Mouse (Mus musculus) cortical plate, adult 2 months (tissue): Measurements from ENCODE around the gene Tmem52b. TPM values are rescaled to one million over a fixed set of nuclear protein-coding genes. Genes with fewer than 3 reads are reported as not detected.

Experiments
- H3K27ac ChIP-seq: fragments of 200-500 bp; 2 replicates; pipeline ENCODE4 v1.5.1; 2012; ENCODE audit warnings: low read length, control low read depth, inconsistent platforms; ENCODE audit not compliant: insufficient read depth
- H3K4me1 ChIP-seq: fragments of 200-500 bp; 2 replicates; pipeline ENCODE4 v1.6.1; 2011; ENCODE audit warnings: low read length; ENCODE audit not compliant: control insufficient read depth, insufficient read depth
- H3K4me3 ChIP-seq: fragments of 200-500 bp; 2 replicates; pipeline ENCODE4 v1.5.1; 2011; ENCODE audit warnings: mild to moderate bottlenecking, low read length, control low read depth; ENCODE audit not compliant: insufficient read depth
- CTCF ChIP-seq: fragments of 200-500 bp; IDR thresholded peaks from 2 replicates; pipeline ENCODE4 v1.5.1; 2011; ENCODE audit warnings: mild to moderate bottlenecking, control low read depth, low read length; ENCODE audit not compliant: insufficient read depth; ENCODE audit errors: extremely low read depth
- POLR2A ChIP-seq: fragments of 200-500 bp; IDR thresholded peaks from 2 replicates; pipeline ENCODE4 v1.6.1; 2011; ENCODE audit warnings: mild to moderate bottlenecking, low read length, control low read depth; ENCODE audit not compliant: insufficient read depth; ENCODE audit errors: extremely low read depth
- polyA plus RNA-seq: library from polyadenylated mRNA; depleted of rRNA; stranded (reverse); fragments of >200 nt; gene quantifications from 2 replicates; pipeline ENCODE4 v1.2.3, GENCODE M21; 2012

Tmem52b gene
- polyA plus RNA-seq, 1 experiment, result not detected

DNA sequence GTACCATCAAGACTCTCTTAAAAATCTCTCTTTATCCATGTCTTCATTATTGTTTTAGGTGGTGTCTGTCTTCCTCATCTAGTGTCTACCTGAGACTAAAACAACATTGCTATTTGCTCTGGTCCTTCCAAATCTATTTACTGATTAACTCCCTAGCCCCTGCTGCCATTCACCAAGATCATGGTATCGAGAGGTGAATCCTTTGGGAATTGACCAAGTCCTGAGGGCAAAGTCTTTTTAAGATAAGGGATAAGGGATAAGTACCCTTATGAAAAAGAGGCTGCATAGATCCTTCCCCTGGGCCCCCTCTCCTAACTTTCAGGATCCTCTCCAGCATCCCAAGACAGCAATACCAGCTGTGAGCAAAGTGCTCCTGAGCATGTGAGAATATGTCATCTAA, 17.2 kb downstream of the Tmem52b start:
- H3K27ac ChIP-seq, result no peak overlapping the region
- H3K4me3 ChIP-seq, result no peak overlapping the region
- H3K4me1 ChIP-seq, result peaks cover 3% of the 10 kb centered on the region; the same call in 1 of the 2 replicates
- TF ChIP-seq CTCF, result no peak
- no peak for TF ChIP-seq POLR2A

DNA sequence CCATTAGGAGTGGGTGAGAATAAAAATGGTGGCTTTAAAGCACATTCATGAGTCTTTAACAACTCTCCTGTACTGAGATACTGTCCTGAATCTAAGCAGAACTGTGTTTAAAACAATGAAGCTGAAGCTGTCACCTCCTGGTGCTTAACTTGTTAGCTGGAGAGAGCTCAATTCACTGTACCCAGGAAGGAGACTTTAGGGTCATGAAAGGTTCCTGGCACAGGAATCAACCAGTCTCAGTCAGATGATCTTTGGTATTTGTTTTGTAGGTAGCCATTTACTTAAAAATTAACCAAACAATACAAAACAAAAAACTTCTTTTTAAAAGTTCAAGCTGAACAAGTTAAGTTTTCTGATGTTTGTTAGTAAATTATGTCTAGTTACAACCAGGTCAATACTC, 17.9 kb downstream of the Tmem52b start:
- TF ChIP-seq POLR2A (no peak), CTCF (no peak)
- no peak overlapping the region for H3K4me3 ChIP-seq
- H3K4me1 ChIP-seq, result peaks cover 6% of the 10 kb centered on the region; the same call in 1 of the 2 replicates
- no peak overlapping the region for H3K27ac ChIP-seq

DNA sequence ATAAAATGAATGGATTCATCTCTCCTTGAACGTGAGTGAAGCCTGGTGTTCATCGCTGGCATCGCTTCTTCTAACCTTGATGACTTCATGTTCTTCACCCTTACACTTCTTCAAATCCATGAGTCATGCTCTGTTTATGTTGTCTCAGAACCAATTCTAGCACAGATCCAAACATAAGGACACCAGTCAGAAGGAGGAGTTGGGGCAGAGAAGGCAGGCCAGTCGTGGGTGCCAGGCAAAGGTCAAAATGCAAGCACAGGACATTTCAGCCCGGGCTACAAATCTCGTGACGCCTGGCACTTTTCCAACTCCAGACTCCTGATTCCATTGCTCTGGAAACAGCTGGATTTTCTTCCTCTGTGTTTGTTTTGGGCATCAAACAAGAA, 20.2 kb downstream of the Tmem52b start:
- Histone ChIP-seq H3K27ac (peak overlapping the region; percentile 88), H3K4me1 (peaks cover 8% of the 10 kb centered on the region; the same call in 1 of the 2 replicates), H3K4me3 (peak overlapping the region; percentile 86)
- TF ChIP-seq POLR2A (no peak), CTCF (no peak)

DNA sequence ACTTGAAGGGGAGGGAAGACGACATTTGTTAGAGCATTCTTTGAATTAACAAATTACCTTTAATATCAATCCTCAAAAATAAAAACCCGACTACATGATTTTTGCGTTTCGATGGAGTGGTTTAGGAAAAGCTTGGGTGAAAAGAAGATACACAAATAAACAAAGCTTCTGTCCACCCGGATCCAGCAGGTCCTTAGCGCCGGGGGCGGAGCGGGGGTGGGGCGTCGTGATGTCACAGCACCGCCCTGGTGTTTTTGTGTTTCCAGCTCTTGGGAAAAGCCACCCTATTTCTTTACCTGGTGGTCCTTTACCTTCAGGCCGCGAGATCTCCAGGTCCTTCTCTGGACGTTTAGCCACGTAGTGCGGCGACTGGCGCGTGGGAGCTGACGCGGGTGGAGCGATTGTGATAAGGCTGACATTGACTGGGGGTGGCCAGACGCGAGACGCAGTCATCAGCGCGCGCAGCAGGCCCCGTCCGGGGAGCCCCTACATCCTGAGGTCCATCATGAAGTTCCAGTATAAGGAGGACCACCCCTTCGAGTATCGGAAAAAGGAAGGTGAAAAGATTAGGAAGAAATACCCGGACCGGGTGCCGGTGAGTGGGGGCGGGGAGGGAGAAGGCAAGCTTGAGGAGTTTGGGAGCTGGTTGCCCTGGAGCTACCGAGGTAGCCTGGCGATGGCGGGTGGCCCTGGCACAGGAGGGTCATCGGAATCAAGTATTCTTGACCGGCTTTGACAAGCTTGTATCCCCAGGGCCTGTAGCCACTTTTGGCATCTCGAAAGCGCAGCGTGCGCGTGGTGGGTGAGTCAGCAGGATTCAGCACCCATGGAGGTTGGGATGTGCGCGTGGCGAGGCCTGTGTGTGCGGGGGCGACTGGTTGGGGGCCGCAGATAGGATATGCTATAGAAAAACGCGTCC, 20.8 kb downstream of the Tmem52b start, which contains the start of gene Gabarapl1:
Gabarapl1 (plus strand) TSS at position 219 of the 919 bp plus-strand sequence.
- Histone ChIP-seq H3K27ac (peak within 1 kb of the TSS; percentile 88), H3K4me3 (peak within 1 kb of the TSS; percentile 86), H3K4me1 (peaks cover 8% of the 10 kb centered on the region; the same call in 1 of the 2 replicates)
- TF ChIP-seq CTCF, result no peak
- TF ChIP-seq POLR2A, result peak; percentile 65

DNA sequence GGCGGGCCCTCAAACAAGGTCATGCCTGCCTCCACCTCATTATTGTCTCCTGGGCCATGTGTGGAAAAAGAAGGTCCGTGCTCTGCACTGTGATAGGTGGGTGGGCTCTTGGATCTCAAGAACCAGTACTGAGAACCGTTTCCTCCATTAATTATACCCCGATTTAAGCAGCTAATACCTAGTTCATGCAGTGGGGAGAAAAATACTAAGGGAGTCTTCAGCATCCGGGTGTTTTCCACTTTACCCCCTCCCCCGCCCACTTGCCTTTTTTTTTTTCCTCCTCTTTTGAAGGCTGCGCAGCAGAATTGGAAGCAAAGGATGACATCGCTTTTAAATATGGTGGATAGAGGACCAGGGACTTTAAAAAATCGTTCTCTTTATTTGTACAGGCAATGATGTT, 21.7 kb downstream of the Tmem52b start:
- TF ChIP-seq POLR2A (peak; percentile 46; the same call in 1 of the 2 replicates), CTCF (no peak)
- peak overlapping the region; percentile 86 for H3K4me3 ChIP-seq
- H3K4me1 ChIP-seq, result peaks cover 8% of the 10 kb centered on the region; the same call in 1 of the 2 replicates
- peak overlapping the region; percentile 88; the same call in 1 of the 2 replicates for H3K27ac ChIP-seq

DNA sequence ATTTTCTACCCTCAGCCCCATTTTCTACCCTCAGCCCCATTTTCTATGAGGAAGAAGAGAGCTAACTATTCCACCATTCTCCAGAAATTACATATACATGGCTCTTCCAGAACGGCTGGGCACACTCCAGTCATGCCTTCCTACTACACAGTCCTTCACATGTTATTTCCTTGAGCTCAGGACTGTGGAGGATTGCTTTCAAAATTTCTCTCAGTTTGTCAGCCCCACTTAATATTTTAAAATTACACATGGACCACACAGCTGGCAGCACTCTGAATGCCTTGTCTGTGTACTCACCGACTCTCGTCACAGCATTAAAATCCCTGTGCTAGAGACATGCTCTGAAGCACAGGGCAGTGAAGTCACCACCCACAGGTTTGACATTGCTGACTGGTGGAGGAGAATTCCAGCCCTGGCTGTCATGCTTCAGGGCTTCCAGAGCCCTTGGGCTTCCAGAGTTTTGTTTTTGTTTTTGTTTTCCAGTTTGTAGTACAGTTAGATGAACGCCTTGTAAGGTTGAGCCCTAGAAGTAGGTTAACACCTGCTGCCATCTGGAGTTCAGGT, 22.4 kb downstream of the Tmem52b start:
- TF ChIP-seq CTCF (no peak), POLR2A (no peak)
- H3K27ac ChIP-seq, result 0 out of 2 replicates have a peak overlapping the region, but pooled peaks have one; percentile 50
- H3K4me3 ChIP-seq, result peak overlapping the region; percentile 86
- H3K4me1 ChIP-seq, result peaks cover 8% of the 10 kb centered on the region; the same call in 1 of the 2 replicates

DNA sequence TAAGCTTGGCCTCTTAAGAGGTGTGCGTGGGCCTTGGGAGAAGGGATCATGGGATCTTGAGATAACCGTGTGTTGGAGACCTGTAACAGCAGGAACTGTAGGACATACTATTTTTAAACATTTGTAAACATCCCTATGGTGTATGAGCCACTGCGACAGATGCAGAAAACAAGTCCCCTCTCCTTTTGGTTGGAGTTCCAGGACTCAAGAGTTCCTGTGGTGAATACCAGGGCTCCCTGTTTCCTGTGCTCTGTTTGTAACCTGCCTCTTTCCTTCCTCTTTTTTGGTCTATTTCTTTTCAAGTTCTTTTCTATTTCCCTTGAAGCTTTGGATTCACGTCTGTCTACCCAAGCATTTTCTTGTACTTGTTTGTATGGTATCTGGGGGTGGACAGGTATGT, 23.4 kb downstream of the Tmem52b start:
- Histone ChIP-seq H3K27ac (no peak overlapping the region), H3K4me3 (peak overlapping the region; percentile 86), H3K4me1 (peaks cover 8% of the 10 kb centered on the region; the same call in 1 of the 2 replicates)
- TF ChIP-seq CTCF, result no peak
- TF ChIP-seq POLR2A, result no peak

DNA sequence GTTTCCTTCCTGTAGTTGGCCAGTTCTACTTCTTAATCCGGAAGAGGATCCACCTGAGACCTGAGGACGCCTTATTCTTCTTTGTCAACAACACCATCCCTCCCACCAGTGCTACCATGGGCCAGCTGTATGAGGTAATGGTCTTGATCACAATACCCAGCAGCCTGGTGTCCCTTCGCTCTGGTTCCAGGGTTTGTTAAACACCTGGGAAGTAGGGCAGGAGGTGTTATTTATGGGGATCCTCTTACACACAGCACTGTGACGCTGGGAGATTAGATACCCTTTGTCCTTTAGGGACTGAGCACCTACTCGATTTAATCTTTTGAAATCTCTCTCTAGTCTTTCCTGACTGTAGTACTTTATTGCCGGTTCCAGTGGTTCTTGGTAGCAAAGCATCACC, 26.2 kb downstream of the Tmem52b start:
- TF ChIP-seq POLR2A (no peak), CTCF (no peak)
- Histone ChIP-seq H3K27ac (no peak overlapping the region), H3K4me3 (no peak overlapping the region), H3K4me1 (peaks cover 5% of the 10 kb centered on the region; the same call in 1 of the 2 replicates)

DNA sequence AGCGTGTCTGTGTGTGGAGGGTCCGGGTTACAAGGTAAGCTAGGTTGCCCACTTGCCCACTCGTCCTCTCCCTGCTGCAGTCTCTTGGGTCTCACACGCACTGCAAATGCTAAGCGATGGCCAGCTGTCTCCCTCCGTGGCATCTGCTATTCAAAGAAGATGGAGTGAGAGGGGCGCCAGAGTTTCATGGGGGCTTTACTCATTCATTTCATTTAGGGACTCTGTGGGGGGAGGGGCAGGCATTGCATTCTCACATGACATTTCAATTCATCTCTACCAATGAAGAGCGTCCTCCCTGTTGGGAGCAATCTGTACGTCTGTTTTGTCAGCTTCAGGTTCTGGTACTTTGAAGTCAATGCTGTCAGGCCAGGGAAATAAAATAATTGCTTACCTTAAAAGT, 29.6 kb downstream of the Tmem52b start:
- H3K27ac ChIP-seq, result no peak overlapping the region
- H3K4me1 ChIP-seq, result peaks cover under 1% of the 10 kb centered on the region; the same call in 1 of the 2 replicates
- no peak overlapping the region for H3K4me3 ChIP-seq
- TF ChIP-seq POLR2A, result no peak
- no peak for TF ChIP-seq CTCF

DNA sequence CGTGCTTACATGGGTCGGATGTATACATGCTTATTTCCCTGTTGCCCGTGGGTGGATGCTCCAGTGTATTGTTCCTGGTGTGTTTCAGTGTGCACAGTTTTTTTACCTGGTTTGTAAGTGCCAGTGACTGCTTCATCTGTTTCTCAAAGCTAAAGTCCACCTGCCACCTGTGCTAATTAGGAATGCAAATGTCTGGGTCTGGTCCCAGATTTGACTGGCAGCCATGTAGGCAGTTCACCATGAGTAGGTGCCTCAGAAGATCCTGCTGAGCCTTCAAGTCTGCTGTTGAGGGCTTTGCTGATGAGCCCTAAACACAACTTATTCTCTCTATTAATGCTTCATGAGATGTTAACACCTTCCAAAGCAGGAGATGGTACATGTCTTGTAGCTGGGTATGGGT, 30.2 kb downstream of the Tmem52b start:
- no peaks in the 10 kb centered on the region; the same call in 1 of the 2 replicates for H3K4me1 ChIP-seq
- H3K27ac ChIP-seq, result no peak overlapping the region
- H3K4me3 ChIP-seq, result no peak overlapping the region
- TF ChIP-seq POLR2A, result no peak
- no peak for TF ChIP-seq CTCF
